Mouse (Mus musculus) liver, adult 2 months (tissue): ENCODE data around the gene Akr1b8. TPM values are rescaled to one million over a fixed set of nuclear protein-coding genes. Genes with fewer than 3 reads are reported as not detected.

Experiments used
- DNase-seq: peaks from one replicate; pipeline ENCODE4 v3.0.0-alpha.2; 2011; ENCODE audit warnings: low read depth, low spot score; ENCODE audit errors: extremely low read depth
- H3K27ac ChIP-seq: fragments of 200-500 bp; replicated peaks from 2 replicates; pipeline ENCODE4 v1.5.1; 2012; ENCODE audit warnings: low read depth, mild to moderate bottlenecking, control low read depth, inconsistent platforms, low read length; ENCODE audit not compliant: insufficient read depth
- H3K27me3 ChIP-seq: fragments of 200-500 bp; 2 replicates; pipeline ENCODE4 v1.6.1; 2012; ENCODE audit warnings: mild to moderate bottlenecking, moderate library complexity, low read length, inconsistent platforms; ENCODE audit not compliant: control insufficient read depth, insufficient read depth
- H3K36me3 ChIP-seq: fragments of 200-500 bp; 2 replicates; pipeline ENCODE4 v1.6.1; 2012; ENCODE audit warnings: low read length, inconsistent platforms; ENCODE audit not compliant: control insufficient read depth, insufficient read depth
- H3K4me1 ChIP-seq: fragments of 200-500 bp; 2 replicates; pipeline ENCODE4 v1.6.1; 2011; ENCODE audit warnings: low read length; ENCODE audit not compliant: control insufficient read depth, insufficient read depth
- H3K4me3 ChIP-seq: fragments of 200-500 bp; 2 replicates; pipeline ENCODE4 v1.5.1; 2011; ENCODE audit warnings: low read depth, mild to moderate bottlenecking, control low read depth, low read length, moderate library complexity; ENCODE audit not compliant: insufficient read depth
- H3K79me2 ChIP-seq: fragments of 200-500 bp; 2 replicates; pipeline ENCODE4 v1.6.1; 2012; ENCODE audit warnings: inconsistent platforms, mild to moderate bottlenecking, low read length, moderate library complexity; ENCODE audit not compliant: control insufficient read depth, insufficient read depth
- H3K9ac ChIP-seq: fragments of 200-500 bp; 2 replicates; pipeline ENCODE4 v1.6.1; 2012; ENCODE audit warnings: low read depth, mild to moderate bottlenecking, control low read depth, inconsistent platforms, low read length
- CTCF ChIP-seq: fragments of 200-500 bp; IDR thresholded peaks from 2 replicates; pipeline ENCODE4 v1.5.1; 2011; ENCODE audit warnings: low read depth, low read length, control low read depth
- POLR2A ChIP-seq: fragments of 200-500 bp; IDR thresholded peaks from 2 replicates; pipeline ENCODE4 v1.6.1; 2011; ENCODE audit warnings: low read length, control low read depth; ENCODE audit not compliant: insufficient read depth; ENCODE audit errors: extremely low read depth
- WGBS: fragments of 180-500 bp; shearing (Covaris S2); methylation state at CpG from one replicate; pipeline ENCODE4 v1.1.7; 2018; 5-methylcytosine and 5-hydroxymethylcytosine counted together
- polyA plus RNA-seq: library from polyadenylated mRNA; depleted of rRNA; stranded (reverse); fragments of >200 nt; gene quantifications from 2 replicates; pipeline ENCODE4 v1.2.3, GENCODE M21; 2012
- total RNA-seq: library from RNA; depleted of rRNA; stranded (reverse); fragments of >200 nt; gene quantifications from 2 replicates; pipeline ENCODE4 v1.2.3, GENCODE M21; 2014

Akr1b8 gene
- total and polyA plus RNA-seq, 2 experiments: 1.5 to 4.4 TPM

- H3K9ac ChIP-seq: peak within 1 kb of the TSS; percentile 38
- H3K27ac ChIP-seq: peak within 1 kb of the TSS; percentile 25; the same call in 1 of the 2 replicates
- peak within 1 kb of the TSS; percentile 77 for H3K4me3 ChIP-seq
- H3K79me2 ChIP-seq: no peaks in the 10 kb centered on the region
- TF ChIP-seq CTCF (no peak), POLR2A (no peak)
- H3K4me1 ChIP-seq: peaks cover 2% of the 10 kb centered on the region; the same call in 1 of the 2 replicates
- H3K27me3 ChIP-seq: no peaks in the 10 kb centered on the region
- no peaks in the 10 kb centered on the region; the same call in 1 of the 2 replicates for H3K36me3 ChIP-seq
- DNase-seq: peak; percentile 35
- 1% methylated on average over 17 of the region's 17 CpGs for WGBS
Measured at GRCm38 (mm10) chr6:34384110-34384661, 30.3 kb downstream of the Akr1b8 start, which contains the start of gene Akr1b10. Akr1b10 (plus strand) TSS chr6:34384218.

DNA sequence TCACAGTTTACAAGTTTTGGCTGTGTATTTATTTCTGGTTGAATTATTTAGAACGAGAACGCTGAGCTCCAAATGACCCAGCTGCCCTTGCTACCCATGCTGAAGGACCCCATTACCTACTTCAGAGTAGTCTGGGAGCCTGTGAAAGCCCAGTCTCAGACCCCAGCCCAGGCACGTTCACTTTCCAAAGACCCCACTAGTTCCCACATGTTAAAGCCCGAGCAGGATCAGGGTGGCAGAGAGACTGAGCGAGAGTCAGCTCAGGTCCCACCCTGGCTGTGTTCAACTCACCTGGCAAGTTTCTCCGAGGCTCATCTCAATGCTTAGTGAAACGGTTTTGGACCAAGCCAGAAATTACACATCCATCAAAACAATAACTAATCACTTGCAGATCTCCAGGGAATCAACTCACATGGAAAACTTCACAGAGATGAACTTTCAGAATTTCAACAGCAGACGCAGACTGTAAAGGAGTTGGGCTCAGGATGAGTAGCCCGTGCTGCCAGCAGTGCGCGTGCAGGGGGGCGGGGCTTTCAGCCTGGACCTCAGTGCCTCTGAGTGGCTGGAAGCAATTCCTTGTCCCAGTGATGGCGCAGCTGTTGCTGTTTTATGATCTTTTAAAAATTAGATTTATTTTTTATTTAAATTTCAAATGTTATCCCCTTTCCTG lies 30.9 kb downstream of the Akr1b8 start:
- H3K36me3 ChIP-seq: no peaks in the 10 kb centered on the region; the same call in 1 of the 2 replicates
- H3K4me3 ChIP-seq: peak overlapping the region; percentile 77
- peak overlapping the region; percentile 31; the same call in 1 of the 2 replicates for H3K9ac ChIP-seq
- WGBS: 11% methylated on average over 13 of the region's 13 CpGs
- TF ChIP-seq POLR2A: no peak
- TF ChIP-seq CTCF: no peak
- no peaks in the 10 kb centered on the region for H3K27me3 ChIP-seq
- no peak overlapping the region for H3K27ac ChIP-seq
- peaks cover 2% of the 10 kb centered on the region; the same call in 1 of the 2 replicates for H3K4me1 ChIP-seq
- no peaks in the 10 kb centered on the region for H3K79me2 ChIP-seq
- DNase-seq: no peak

DNA sequence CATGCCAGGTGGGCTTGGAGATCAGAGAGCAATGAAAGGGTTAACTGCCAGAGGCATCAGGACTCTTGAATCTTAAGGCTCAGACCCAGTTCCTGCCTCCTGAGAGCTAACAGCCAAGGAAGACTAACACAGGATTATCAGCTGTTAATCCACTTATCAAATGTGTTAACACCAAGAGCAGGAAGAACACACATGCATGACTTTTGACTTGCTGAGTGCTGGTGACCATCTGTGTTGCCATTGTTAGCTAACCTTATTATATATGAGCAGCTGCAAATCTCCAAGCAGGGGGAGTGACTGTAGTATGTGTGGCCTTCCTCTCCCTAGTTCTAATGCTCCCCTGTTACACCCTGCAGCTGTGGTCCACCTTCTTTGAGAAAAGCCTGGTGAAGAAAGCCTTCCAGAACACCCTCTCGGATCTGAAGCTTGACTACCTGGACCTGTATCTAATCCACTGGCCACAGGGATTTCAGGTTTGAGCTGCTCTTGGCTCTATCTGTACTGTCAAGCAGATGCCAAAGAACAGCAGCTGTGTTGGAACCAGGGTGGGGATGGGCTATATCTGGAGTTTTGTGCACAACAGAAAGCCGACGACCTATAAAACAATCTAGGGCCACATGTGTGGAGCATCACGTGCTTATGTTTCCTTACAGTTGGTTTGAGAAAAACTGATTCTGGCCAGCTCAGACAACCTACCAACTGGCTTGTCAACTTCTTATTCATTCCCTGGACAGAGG lies 34.7 kb downstream of the Akr1b8 start:
- no peaks in the 10 kb centered on the region for H3K27me3 ChIP-seq
- no peak overlapping the region for H3K9ac ChIP-seq
- H3K4me1 ChIP-seq: peaks cover 2% of the 10 kb centered on the region; the same call in 1 of the 2 replicates
- no peak for DNase-seq
- H3K79me2 ChIP-seq: no peaks in the 10 kb centered on the region
- no peak overlapping the region for H3K4me3 ChIP-seq
- no peak overlapping the region for H3K27ac ChIP-seq
- no peaks in the 10 kb centered on the region; the same call in 1 of the 2 replicates for H3K36me3 ChIP-seq
- no peak for TF ChIP-seq CTCF
- TF ChIP-seq POLR2A: no peak
- WGBS: 94% methylated on average over 4 of the region's 4 CpGs

DNA sequence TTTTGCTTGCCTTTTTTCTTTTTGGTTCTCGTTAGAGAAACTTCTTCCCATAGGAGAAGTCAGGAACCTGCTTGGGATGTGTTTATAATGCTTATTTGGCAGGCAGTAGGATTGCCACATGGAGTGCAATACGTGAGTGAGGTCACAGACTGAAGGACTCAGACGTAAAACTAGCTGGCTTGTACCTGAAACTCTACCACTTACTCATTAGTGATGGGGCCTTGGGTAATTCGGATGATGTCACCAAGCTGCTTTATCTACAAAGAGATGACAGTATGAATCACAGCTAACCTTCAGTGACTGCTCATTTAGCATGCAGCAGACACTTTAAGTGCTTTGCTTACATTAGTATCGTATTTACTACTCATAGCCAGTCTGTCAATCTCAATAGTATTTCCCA lies 42.0 kb downstream of the Akr1b8 start:
- no peak overlapping the region for H3K27ac ChIP-seq
- H3K36me3 ChIP-seq: no peaks in the 10 kb centered on the region
- no peaks in the 10 kb centered on the region for H3K79me2 ChIP-seq
- WGBS: 74% methylated on average over 5 of the region's 5 CpGs
- TF ChIP-seq POLR2A (no peak), CTCF (no peak)
- H3K4me1 ChIP-seq: no peaks in the 10 kb centered on the region
- no peaks in the 10 kb centered on the region for H3K27me3 ChIP-seq
- no peak overlapping the region for H3K9ac ChIP-seq
- no peak for DNase-seq
- no peak overlapping the region for H3K4me3 ChIP-seq

- no peak for DNase-seq
- 91% methylated on average over 6 of the region's 6 CpGs for WGBS
- TF ChIP-seq CTCF: no peak
- no peak for TF ChIP-seq POLR2A
- H3K27me3 ChIP-seq: no peaks in the 10 kb centered on the region
- H3K4me1 ChIP-seq: no peaks in the 10 kb centered on the region
- H3K9ac ChIP-seq: no peak overlapping the region
- H3K4me3 ChIP-seq: no peak overlapping the region
- H3K36me3 ChIP-seq: no peaks in the 10 kb centered on the region
- H3K27ac ChIP-seq: no peak overlapping the region
- H3K79me2 ChIP-seq: no peaks in the 10 kb centered on the region
Measured at GRCm38 (mm10) chr6:34398431-34398830, 44.5 kb downstream of the Akr1b8 start.
